Mouse (Mus musculus): ENCODE measurements around the gene Tmem100. TPM values are rescaled to one million over a fixed set of nuclear protein-coding genes. Genes with fewer than 3 reads are reported as not detected.

Gene Tmem100
- polyA plus RNA-seq, 1 experiment from 2014 or later: 7.6 TPM

- Histone ChIP-seq H3K27ac (ENCODE audit: low read depth, low read length) (no peak overlapping the region), H3K4me2 (ENCODE audit: low read length) (no peak overlapping the region), H3K4me1 (ENCODE audit: control insufficient read depth, insufficient read depth, low read length) (peaks cover 2% of the 10 kb centered on the region; the same call in 1 of the 2 replicates), H3K9me3 (replicated peaks; ENCODE audit: control insufficient read depth, low read length) (no peaks in the 10 kb centered on the region), H3K9ac (ENCODE audit: low read length) (no peak overlapping the region), H3K27me3 (replicated peaks; ENCODE audit: control insufficient read depth, insufficient read depth, low read length) (no peaks in the 10 kb centered on the region), H3K36me3 (ENCODE audit: control insufficient read depth, insufficient read depth, low read length) (no peaks in the 10 kb centered on the region), H3K4me3 (ENCODE audit: low read depth, low read length) (no peak overlapping the region)
- ATAC-seq (no peak), DNase-seq (ENCODE audit: low spot score) (no peak)
- WGBS: 94% methylated on average over 4 of the region's 4 CpGs
Measured at GRCm38 (mm10) chr11:90003386-90003785, 26.8 kb upstream of the Tmem100 start.

GRCm38 (mm10) chr11:90006111-90006510 is 24.0 kb upstream of the Tmem100 start:
- H3K4me3 ChIP-seq (ENCODE audit: low read depth, low read length): no peak overlapping the region
- peaks cover 2% of the 10 kb centered on the region; the same call in 1 of the 2 replicates for H3K4me1 ChIP-seq (ENCODE audit: control insufficient read depth, insufficient read depth, low read length)
- WGBS: 80% methylated on average over 4 of the region's 4 CpGs
- no peak overlapping the region for H3K27ac ChIP-seq (ENCODE audit: low read depth, low read length)
- no peak overlapping the region for H3K4me2 ChIP-seq (ENCODE audit: low read length)
- no peak for DNase-seq (ENCODE audit: low spot score)
- no peak for ATAC-seq
- H3K36me3 ChIP-seq (ENCODE audit: control insufficient read depth, insufficient read depth, low read length): no peaks in the 10 kb centered on the region
- H3K27me3 ChIP-seq (replicated peaks; ENCODE audit: control insufficient read depth, insufficient read depth, low read length): no peaks in the 10 kb centered on the region
- no peak overlapping the region for H3K9ac ChIP-seq (ENCODE audit: low read length)
- H3K9me3 ChIP-seq (replicated peaks; ENCODE audit: control insufficient read depth, low read length): no peaks in the 10 kb centered on the region

GRCm38 (mm10) chr11:90007791-90008531 is 22.2 kb upstream of the Tmem100 start:
- no peak overlapping the region for H3K9ac ChIP-seq (ENCODE audit: low read length)
- H3K27ac ChIP-seq (ENCODE audit: low read depth, low read length): no peak overlapping the region
- 0 out of 2 replicates have a peak, but pooled peaks cover 2% of the 10 kb centered on the region for H3K4me1 ChIP-seq (ENCODE audit: control insufficient read depth, insufficient read depth, low read length)
- no peak overlapping the region for H3K4me3 ChIP-seq (ENCODE audit: low read depth, low read length)
- no peaks in the 10 kb centered on the region for H3K9me3 ChIP-seq (replicated peaks; ENCODE audit: control insufficient read depth, low read length)
- H3K27me3 ChIP-seq (replicated peaks; ENCODE audit: control insufficient read depth, insufficient read depth, low read length): no peaks in the 10 kb centered on the region
- DNase-seq (ENCODE audit: low spot score): no peak
- H3K36me3 ChIP-seq (ENCODE audit: control insufficient read depth, insufficient read depth, low read length): no peaks in the 10 kb centered on the region
- ATAC-seq: no peak
- H3K4me2 ChIP-seq (ENCODE audit: low read length): no peak overlapping the region
- WGBS: 25% methylated on average over 7 of the region's 7 CpGs

GRCm38 (mm10) chr11:90013657-90014056 is 16.5 kb upstream of the Tmem100 start:
- Histone ChIP-seq H3K4me3 (ENCODE audit: low read depth, low read length) (no peak overlapping the region), H3K27me3 (replicated peaks; ENCODE audit: control insufficient read depth, insufficient read depth, low read length) (no peaks in the 10 kb centered on the region), H3K9ac (ENCODE audit: low read length) (no peak overlapping the region), H3K9me3 (replicated peaks; ENCODE audit: control insufficient read depth, low read length) (no peaks in the 10 kb centered on the region), H3K4me2 (ENCODE audit: low read length) (no peak overlapping the region), H3K36me3 (ENCODE audit: control insufficient read depth, insufficient read depth, low read length) (no peaks in the 10 kb centered on the region), H3K4me1 (ENCODE audit: control insufficient read depth, insufficient read depth, low read length) (no peaks in the 10 kb centered on the region), H3K27ac (ENCODE audit: low read depth, low read length) (no peak overlapping the region)
- no peak for ATAC-seq
- WGBS: 87% methylated on average over 6 of the region's 6 CpGs
- no peak for DNase-seq (ENCODE audit: low spot score)

GRCm38 (mm10) chr11:90015281-90015680 is 14.9 kb upstream of the Tmem100 start:
- ATAC-seq (no peak), DNase-seq (ENCODE audit: low spot score) (no peak)
- Histone ChIP-seq H3K9ac (ENCODE audit: low read length) (no peak overlapping the region), H3K9me3 (replicated peaks; ENCODE audit: control insufficient read depth, low read length) (no peaks in the 10 kb centered on the region), H3K4me1 (ENCODE audit: control insufficient read depth, insufficient read depth, low read length) (no peaks in the 10 kb centered on the region), H3K27ac (ENCODE audit: low read depth, low read length) (no peak overlapping the region), H3K4me3 (ENCODE audit: low read depth, low read length) (no peak overlapping the region), H3K27me3 (replicated peaks; ENCODE audit: control insufficient read depth, insufficient read depth, low read length) (no peaks in the 10 kb centered on the region), H3K4me2 (ENCODE audit: low read length) (no peak overlapping the region), H3K36me3 (ENCODE audit: control insufficient read depth, insufficient read depth, low read length) (no peaks in the 10 kb centered on the region)
- 70% methylated on average over 7 of the region's 7 CpGs for WGBS

- H3K4me1 ChIP-seq (ENCODE audit: control insufficient read depth, insufficient read depth, low read length): no peaks in the 10 kb centered on the region
- WGBS: 19% methylated on average over 7 of the region's 7 CpGs
- peak; percentile 66 for DNase-seq (ENCODE audit: low spot score)
Measured at GRCm38 (mm10) chr11:90019161-90019560, 11.0 kb upstream of the Tmem100 start.

GRCm38 (mm10) chr11:90025891-90026801 is 4.0 kb upstream of the Tmem100 start:
- H3K4me1 ChIP-seq (ENCODE audit: control insufficient read depth, insufficient read depth, low read length): peaks cover 2% of the 10 kb centered on the region; the same call in 1 of the 2 replicates
- H3K9me3 ChIP-seq (replicated peaks; ENCODE audit: control insufficient read depth, low read length): no peaks in the 10 kb centered on the region
- H3K27ac ChIP-seq (ENCODE audit: low read depth, low read length): no peak overlapping the region
- no peak overlapping the region for H3K4me3 ChIP-seq (ENCODE audit: low read depth, low read length)
- H3K4me2 ChIP-seq (ENCODE audit: low read length): no peak overlapping the region
- no peaks in the 10 kb centered on the region for H3K27me3 ChIP-seq (replicated peaks; ENCODE audit: control insufficient read depth, insufficient read depth, low read length)
- 71% methylated on average over 14 of the region's 14 CpGs for WGBS
- H3K9ac ChIP-seq (ENCODE audit: low read length): no peak overlapping the region
- no peak for ATAC-seq
- no peaks in the 10 kb centered on the region for H3K36me3 ChIP-seq (ENCODE audit: control insufficient read depth, insufficient read depth, low read length)
- DNase-seq (ENCODE audit: low spot score): no peak

More at GRCm38 (mm10) chr11:90019161-90019560, 11.0 kb upstream of the Tmem100 start:
- no peak for ATAC-seq
- no peak overlapping the region for H3K4me3 ChIP-seq (ENCODE audit: low read depth, low read length)
- H3K9ac ChIP-seq (ENCODE audit: low read length): no peak overlapping the region
- no peak overlapping the region for H3K27ac ChIP-seq (ENCODE audit: low read depth, low read length)
- no peaks in the 10 kb centered on the region for H3K27me3 ChIP-seq (replicated peaks; ENCODE audit: control insufficient read depth, insufficient read depth, low read length)
- no peaks in the 10 kb centered on the region for H3K36me3 ChIP-seq (ENCODE audit: control insufficient read depth, insufficient read depth, low read length)
- H3K9me3 ChIP-seq (replicated peaks; ENCODE audit: control insufficient read depth, low read length): no peaks in the 10 kb centered on the region
- H3K4me2 ChIP-seq (ENCODE audit: low read length): no peak overlapping the region

GRCm38 (mm10) chr11:90026802-90027174 is 3.4 kb upstream of the Tmem100 start:
- no peak overlapping the region for H3K9ac ChIP-seq (ENCODE audit: low read length)
- WGBS: 70% methylated on average over 5 of the region's 5 CpGs
- peaks cover 2% of the 10 kb centered on the region; the same call in 1 of the 2 replicates for H3K4me1 ChIP-seq (ENCODE audit: control insufficient read depth, insufficient read depth, low read length)
- H3K36me3 ChIP-seq (ENCODE audit: control insufficient read depth, insufficient read depth, low read length): no peaks in the 10 kb centered on the region
- H3K27ac ChIP-seq (ENCODE audit: low read depth, low read length): no peak overlapping the region
- H3K4me3 ChIP-seq (ENCODE audit: low read depth, low read length): no peak overlapping the region
- no peaks in the 10 kb centered on the region for H3K27me3 ChIP-seq (replicated peaks; ENCODE audit: control insufficient read depth, insufficient read depth, low read length)
- no peak for DNase-seq (ENCODE audit: low spot score)
- no peaks in the 10 kb centered on the region for H3K9me3 ChIP-seq (replicated peaks; ENCODE audit: control insufficient read depth, low read length)
- ATAC-seq: no peak
- no peak overlapping the region for H3K4me2 ChIP-seq (ENCODE audit: low read length)

Measured in forebrain, embryonic 14.5 days (tissue).